Mouse (Mus musculus) T-cell, adult 2 months (primary cell): ENCODE measurements around the gene Nlrp6.
A peak's percentile ranks its signal among the peaks of the same experiment; 100 is the strongest.
"Not testable (repeated sequence)": the region's sequence is repeated elsewhere in the genome, so short reads cannot be mapped to it uniquely, and the experiment has no call there.

Experiments
- DNase-seq: peaks from one replicate; pipeline ENCODE4 v3.0.0; 2022; ENCODE audit warnings: low spot score

Gene Nlrp6

GRCm38 (mm10) chr7:140920418-140921029, at the start of gene Nlrp6:
Gene Nlrp6 (plus strand): TSS chr7:140920902.
- DNase-seq: no peak

- no peak for DNase-seq
Measured at GRCm38 (mm10) chr7:140874224-140874623, 46.5 kb upstream of the Nlrp6 start.

- DNase-seq: no peak
Measured at GRCm38 (mm10) chr7:140877364-140877763, 43.3 kb upstream of the Nlrp6 start.

GRCm38 (mm10) chr7:140879355-140879754, 41.3 kb upstream of the Nlrp6 start:
- DNase-seq: peak; percentile 6

- no peak for DNase-seq
Measured at GRCm38 (mm10) chr7:140880419-140880818, 40.3 kb upstream of the Nlrp6 start.

GRCm38 (mm10) chr7:140880865-140881515, 39.7 kb upstream of the Nlrp6 start:
- DNase-seq: no peak

GRCm38 (mm10) chr7:140881696-140882468, 38.8 kb upstream of the Nlrp6 start, which contains the start of the genes Psmd13 and Sirt3:
Gene Psmd13 (plus strand): TSS chr7:140881968.
Gene Sirt3 (minus strand): TSS chr7:140882309.
- DNase-seq: peak; percentile 93

- no peak for DNase-seq
Measured at GRCm38 (mm10) chr7:140882469-140882803, 38.3 kb upstream of the Nlrp6 start.

GRCm38 (mm10) chr7:140890636-140891035, 30.1 kb upstream of the Nlrp6 start:
- DNase-seq: not testable (repeated sequence)

- DNase-seq: no peak
Measured at GRCm38 (mm10) chr7:140894031-140894430, 26.7 kb upstream of the Nlrp6 start.

GRCm38 (mm10) chr7:140894611-140895010, 26.1 kb upstream of the Nlrp6 start:
- DNase-seq: no peak

- no peak for DNase-seq
Measured at GRCm38 (mm10) chr7:140897863-140898262, 22.8 kb upstream of the Nlrp6 start.

- no peak for DNase-seq
Measured at GRCm38 (mm10) chr7:140899121-140899520, 21.6 kb upstream of the Nlrp6 start.

- DNase-seq: no peak
Measured at GRCm38 (mm10) chr7:140900220-140900619, 20.5 kb upstream of the Nlrp6 start, which contains the start of gene Cox8b. Gene Cox8b (minus strand): TSS chr7:140900446.

GRCm38 (mm10) chr7:140902036-140902875, 18.4 kb upstream of the Nlrp6 start:
- DNase-seq: no peak

- peak; percentile 55 for DNase-seq
Measured at GRCm38 (mm10) chr7:140903212-140903611, 17.5 kb upstream of the Nlrp6 start.

- DNase-seq: no peak
Measured at GRCm38 (mm10) chr7:140905642-140906081, 15.0 kb upstream of the Nlrp6 start.

GRCm38 (mm10) chr7:140907131-140907530, 13.6 kb upstream of the Nlrp6 start:
- no peak for DNase-seq

- no peak for DNase-seq
Measured at GRCm38 (mm10) chr7:140907697-140908096, 13.0 kb upstream of the Nlrp6 start.

GRCm38 (mm10) chr7:140908181-140908580, 12.5 kb upstream of the Nlrp6 start:
- no peak for DNase-seq

GRCm38 (mm10) chr7:140908634-140909107, 12.0 kb upstream of the Nlrp6 start:
- peak; percentile 62 for DNase-seq

GRCm38 (mm10) chr7:140912293-140912692, 8.4 kb upstream of the Nlrp6 start:
- DNase-seq: no peak
